Mouse (Mus musculus): ENCODE data around the gene Thada. TPM values are rescaled to one million over a fixed set of nuclear protein-coding genes. Genes with fewer than 3 reads are reported as not detected.

The Thada gene
- polyA plus RNA-seq, 1 experiment from 2014 or later: 1.6 TPM

DNA sequence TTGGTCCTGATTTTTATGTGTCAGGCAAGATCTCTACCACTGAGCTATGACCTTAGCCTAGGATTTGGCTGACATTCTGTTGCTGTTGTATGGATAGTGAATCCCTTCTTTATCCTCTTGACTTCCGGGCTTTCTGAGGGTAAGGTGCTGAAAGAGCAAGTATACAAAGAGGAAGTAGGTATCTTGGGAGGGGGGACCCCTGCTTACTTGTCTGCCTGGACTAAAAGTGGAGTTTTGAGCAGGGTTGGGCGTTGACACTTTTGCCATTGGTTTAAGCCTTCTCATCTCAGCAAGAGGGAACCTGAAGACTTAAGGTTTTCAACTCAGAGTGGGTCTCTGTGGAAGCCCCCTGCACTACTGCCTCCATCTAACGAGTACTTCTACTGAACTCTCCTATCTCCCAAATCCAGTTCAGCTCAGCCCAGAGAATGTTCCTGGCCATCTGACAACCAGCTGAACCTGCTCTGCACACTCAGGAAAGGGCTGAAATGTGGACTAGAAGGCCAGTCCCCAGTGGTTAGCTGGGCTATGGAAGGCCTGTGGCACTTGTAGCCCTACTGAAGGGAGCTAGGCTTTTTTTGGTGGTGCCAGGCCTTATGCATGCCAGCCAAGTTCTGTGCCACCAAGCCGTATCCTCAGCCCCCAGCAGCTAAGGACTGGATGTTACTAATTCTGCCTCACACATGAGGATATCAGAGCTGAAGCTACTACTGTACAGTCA, 271.6 kb downstream of the Thada start:
- DNase-seq (ENCODE audit: low spot score): no peak
- TF ChIP-seq CTCF (IDR thresholded peaks at IDR 0.05; ENCODE audit: low read depth) (no peak), EP300 (optimal IDR thresholded peaks at IDR 0.05) (no peak)
- Histone ChIP-seq H3K27ac (replicated peaks) (no peak overlapping the region), H3K9ac (ENCODE audit: low read length) (0 out of 2 replicates have a peak overlapping the region, but pooled peaks have one; percentile 4), H3K9me3 (ENCODE audit: control insufficient read depth, low read length) (no peaks in the 10 kb centered on the region), H3K4me3 (ENCODE audit: low read depth, low read length) (no peak overlapping the region), H3K27me3 (ENCODE audit: control insufficient read depth, insufficient read depth, low read length) (no peaks in the 10 kb centered on the region), H3K4me2 (replicated peaks; ENCODE audit: low read depth) (no peak overlapping the region), H3K4me1 (replicated peaks; ENCODE audit: control insufficient read depth, insufficient read depth) (peaks cover under 1% of the 10 kb centered on the region; the same call in 1 of the 2 replicates), H3K36me3 (ENCODE audit: control insufficient read depth, insufficient read depth, low read length) (peaks cover 6% of the 10 kb centered on the region; the same call in 1 of the 2 replicates)
- 69% methylated on average over 4 of the region's 4 CpGs for WGBS
- ATAC-seq (ENCODE audit: low FRiP score, low TSS enrichment): no peak

DNA sequence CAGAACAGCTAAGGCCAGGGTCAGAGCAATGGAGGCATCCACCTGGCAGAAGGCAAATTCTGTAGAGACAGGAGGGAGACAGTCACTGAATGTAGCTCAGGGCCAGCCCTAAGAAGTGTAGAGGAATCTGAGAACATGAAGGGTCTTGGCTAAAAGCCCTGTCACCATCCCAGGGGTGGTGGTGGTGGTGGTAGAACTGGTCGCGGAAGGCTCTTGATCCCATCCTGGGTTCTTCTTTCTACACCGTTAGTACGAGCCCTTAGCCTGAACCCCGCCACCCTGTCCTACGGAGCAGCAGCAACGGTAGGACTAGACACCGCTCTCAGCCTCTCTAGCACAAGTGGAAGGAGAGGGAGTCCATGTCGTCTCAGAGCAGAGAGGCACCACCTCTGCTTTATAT, 272.6 kb downstream of the Thada start:
- no peak for TF ChIP-seq CTCF (IDR thresholded peaks at IDR 0.05; ENCODE audit: low read depth)
- TF ChIP-seq EP300 (optimal IDR thresholded peaks at IDR 0.05): no peak
- WGBS: 80% methylated on average over 9 of the region's 9 CpGs
- Histone ChIP-seq H3K36me3 (ENCODE audit: control insufficient read depth, insufficient read depth, low read length) (peaks cover 6% of the 10 kb centered on the region; the same call in 1 of the 2 replicates), H3K27me3 (ENCODE audit: control insufficient read depth, insufficient read depth, low read length) (no peaks in the 10 kb centered on the region), H3K4me1 (replicated peaks; ENCODE audit: control insufficient read depth, insufficient read depth) (peaks cover 9% of the 10 kb centered on the region), H3K9ac (ENCODE audit: low read length) (no peak overlapping the region), H3K9me3 (ENCODE audit: control insufficient read depth, low read length) (no peaks in the 10 kb centered on the region), H3K4me3 (ENCODE audit: low read depth, low read length) (no peak overlapping the region), H3K4me2 (replicated peaks; ENCODE audit: low read depth) (no peak overlapping the region), H3K27ac (replicated peaks) (no peak overlapping the region; the same call in 1 of the 2 replicates)
- ATAC-seq (ENCODE audit: low FRiP score, low TSS enrichment): no peak
- peak; percentile 12 for DNase-seq (ENCODE audit: low spot score)

DNA sequence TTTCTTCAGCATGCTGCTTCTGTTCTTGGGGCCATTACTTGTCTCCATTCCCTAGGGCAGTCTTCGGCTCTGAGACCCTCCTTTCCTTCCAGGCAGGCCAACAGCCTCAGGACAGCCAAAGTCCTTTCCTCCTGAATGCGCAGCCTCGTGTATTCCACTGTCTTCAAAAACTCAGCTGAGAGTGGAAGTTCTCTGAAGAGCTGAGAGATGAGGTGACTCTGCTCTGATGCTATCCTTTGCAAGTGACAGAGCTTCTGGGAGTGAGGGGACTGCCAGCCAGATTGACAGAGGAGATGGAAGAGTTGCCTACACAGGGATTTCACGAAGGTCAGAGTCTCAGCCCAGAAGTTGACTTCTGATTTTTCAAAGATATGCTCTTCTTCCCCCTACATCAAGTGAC, 274.1 kb downstream of the Thada start:
- TF ChIP-seq EP300 (optimal IDR thresholded peaks at IDR 0.05): no peak
- TF ChIP-seq CTCF (IDR thresholded peaks at IDR 0.05; ENCODE audit: low read depth): no peak
- no peak overlapping the region for H3K9ac ChIP-seq (ENCODE audit: low read length)
- H3K4me1 ChIP-seq (replicated peaks; ENCODE audit: control insufficient read depth, insufficient read depth): peaks cover 9% of the 10 kb centered on the region
- no peaks in the 10 kb centered on the region for H3K9me3 ChIP-seq (ENCODE audit: control insufficient read depth, low read length)
- WGBS: 82% methylated on average over 4 of the region's 4 CpGs
- H3K4me3 ChIP-seq (ENCODE audit: low read depth, low read length): no peak overlapping the region
- no peak overlapping the region for H3K4me2 ChIP-seq (replicated peaks; ENCODE audit: low read depth)
- peaks cover 6% of the 10 kb centered on the region; the same call in 1 of the 2 replicates for H3K36me3 ChIP-seq (ENCODE audit: control insufficient read depth, insufficient read depth, low read length)
- no peaks in the 10 kb centered on the region for H3K27me3 ChIP-seq (ENCODE audit: control insufficient read depth, insufficient read depth, low read length)
- H3K27ac ChIP-seq (replicated peaks): peak overlapping the region; percentile 30; the same call in 1 of the 2 replicates
- DNase-seq (ENCODE audit: low spot score): no peak
- no peak for ATAC-seq (ENCODE audit: low FRiP score, low TSS enrichment)

DNA sequence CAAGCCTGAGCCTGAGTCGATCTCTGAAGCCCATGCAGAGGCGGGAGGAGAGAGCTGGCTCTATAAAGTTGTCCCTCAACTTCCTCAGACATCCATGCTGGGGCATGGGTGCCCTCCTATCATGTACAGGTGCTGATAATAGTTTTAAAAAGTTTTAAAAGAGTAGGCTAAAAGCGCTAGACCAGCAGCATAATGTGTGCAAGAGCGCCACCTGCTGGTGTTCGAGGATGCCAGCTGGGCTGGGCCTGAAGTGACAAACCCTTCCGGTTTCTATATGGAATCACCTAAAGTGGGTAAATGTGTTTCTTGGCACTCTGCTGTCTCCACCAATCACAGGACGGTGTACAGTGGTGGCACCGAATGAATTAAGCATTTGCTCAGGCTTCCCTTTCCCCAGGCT, 275.1 kb downstream of the Thada start:
- DNase-seq (ENCODE audit: low spot score): peak; percentile 89
- no peak overlapping the region for H3K27ac ChIP-seq (replicated peaks)
- WGBS: 20% methylated on average over 8 of the region's 8 CpGs

DNA sequence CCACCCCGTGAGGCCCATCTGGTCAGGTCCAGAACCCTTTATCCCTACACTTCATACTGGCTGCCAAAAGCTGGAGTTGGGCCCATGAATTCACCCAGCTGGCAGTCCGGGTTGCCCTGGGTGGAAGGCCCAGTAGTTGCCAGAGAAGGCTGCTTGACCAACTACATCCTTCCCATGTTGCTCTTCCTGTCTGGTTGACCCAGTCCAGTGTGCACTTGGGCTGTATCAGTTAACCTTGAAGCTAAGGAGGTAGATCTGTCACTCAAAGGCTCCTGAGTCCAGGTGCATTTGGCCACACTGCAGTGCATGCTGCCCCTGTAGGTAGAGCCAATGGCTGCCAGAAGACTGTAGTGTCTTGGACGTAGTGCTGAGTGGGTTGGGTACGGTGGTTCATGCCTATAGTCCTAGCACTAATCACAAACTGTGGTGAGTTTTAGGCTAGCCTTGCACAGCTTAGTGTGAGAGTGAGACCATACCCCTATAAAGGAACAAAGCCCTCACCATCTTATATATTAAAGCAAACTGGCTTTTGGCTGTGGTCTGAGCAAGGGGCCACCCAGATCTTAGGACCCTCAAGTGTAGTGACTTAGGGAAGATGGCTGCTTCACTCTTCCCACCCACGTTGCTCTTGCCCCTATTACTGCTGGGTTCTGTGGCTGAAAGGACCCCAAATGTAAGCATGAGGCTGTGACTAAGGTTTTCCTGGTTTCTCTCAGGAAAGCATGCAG, 276.7 kb downstream of the Thada start:
- H3K27ac ChIP-seq (replicated peaks): peak overlapping the region; percentile 99
- 57% methylated on average over 5 of the region's 5 CpGs for WGBS
- no peak overlapping the region; the same call in 1 of the 2 replicates for H3K4me3 ChIP-seq (ENCODE audit: low read depth, low read length)
- ATAC-seq (ENCODE audit: low FRiP score, low TSS enrichment) (no peak), DNase-seq (ENCODE audit: low spot score) (no peak)
- peak overlapping the region; percentile 73 for H3K4me2 ChIP-seq (replicated peaks; ENCODE audit: low read depth)
- no peaks in the 10 kb centered on the region for H3K27me3 ChIP-seq (ENCODE audit: control insufficient read depth, insufficient read depth, low read length)
- no peaks in the 10 kb centered on the region for H3K9me3 ChIP-seq (ENCODE audit: control insufficient read depth, low read length)
- H3K4me1 ChIP-seq (replicated peaks; ENCODE audit: control insufficient read depth, insufficient read depth): peaks cover 9% of the 10 kb centered on the region
- no peak for TF ChIP-seq EP300 (optimal IDR thresholded peaks at IDR 0.05)
- no peak; the same call in 1 of the 2 replicates for TF ChIP-seq CTCF (IDR thresholded peaks at IDR 0.05; ENCODE audit: low read depth)
- H3K36me3 ChIP-seq (ENCODE audit: control insufficient read depth, insufficient read depth, low read length): peaks cover 18% of the 10 kb centered on the region
- H3K9ac ChIP-seq (ENCODE audit: low read length): peak overlapping the region; percentile 92

More for the DNA sequence above, 275.1 kb downstream of the Thada start:
- Histone ChIP-seq H3K4me2 (replicated peaks; ENCODE audit: low read depth) (no peak overlapping the region), H3K27me3 (ENCODE audit: control insufficient read depth, insufficient read depth, low read length) (no peaks in the 10 kb centered on the region), H3K4me1 (replicated peaks; ENCODE audit: control insufficient read depth, insufficient read depth) (peaks cover 9% of the 10 kb centered on the region), H3K9me3 (ENCODE audit: control insufficient read depth, low read length) (no peaks in the 10 kb centered on the region), H3K4me3 (ENCODE audit: low read depth, low read length) (no peak overlapping the region), H3K36me3 (ENCODE audit: control insufficient read depth, insufficient read depth, low read length) (peaks cover 15% of the 10 kb centered on the region), H3K9ac (ENCODE audit: low read length) (no peak overlapping the region)
- TF ChIP-seq EP300 (optimal IDR thresholded peaks at IDR 0.05): no peak
- peak; percentile 96 for TF ChIP-seq CTCF (IDR thresholded peaks at IDR 0.05; ENCODE audit: low read depth)
- no peak for ATAC-seq (ENCODE audit: low FRiP score, low TSS enrichment)

Measured in stomach, postnatal 0 days (tissue).